ENCODE assay signal across 8 mouse cellular contexts in the genomic region with DNA sequence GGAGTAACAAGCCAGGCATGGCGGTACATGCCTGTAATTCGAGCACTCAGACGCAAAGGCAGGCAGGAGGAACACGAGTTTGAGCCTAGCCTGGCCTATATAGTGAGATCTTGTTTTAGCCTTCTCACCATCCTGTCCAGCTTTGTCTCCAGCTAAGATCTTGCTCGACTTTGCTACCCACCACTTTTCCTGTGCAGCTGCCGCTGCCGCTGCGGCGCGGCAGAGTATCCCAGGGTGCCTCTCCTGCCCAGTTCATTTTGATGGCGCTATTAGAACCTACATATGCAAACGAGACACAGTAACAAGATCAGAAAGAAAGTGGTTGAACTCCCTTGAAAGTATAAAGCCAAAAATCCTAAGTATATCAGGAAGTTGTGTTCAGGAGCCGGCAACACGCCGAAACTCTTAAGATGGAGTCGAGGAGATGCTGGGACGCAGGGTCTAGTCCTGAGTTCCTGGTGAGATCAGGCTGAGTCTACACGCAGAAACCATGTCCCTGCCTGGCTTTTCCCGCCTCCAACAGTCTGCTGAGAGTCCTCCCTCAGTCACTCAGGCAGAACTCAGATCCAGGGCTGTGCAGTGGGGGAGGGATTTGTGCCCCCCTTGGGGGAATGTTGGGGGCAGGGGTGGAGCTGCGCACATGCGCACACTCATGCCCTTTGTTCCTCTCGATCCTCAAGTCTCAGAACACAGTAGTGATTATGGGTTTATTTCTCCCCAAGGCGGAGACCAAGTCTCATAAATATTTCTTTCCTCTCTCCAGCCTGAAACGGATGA. TPM values are rescaled to one million over a fixed set of nuclear protein-coding genes. Genes with fewer than 3 reads are reported as not detected.
A peak's percentile ranks its signal among the peaks of the same experiment; 100 is the strongest.
DNase-seq lines count a peak whose midpoint lies in the region; ATAC-seq and TF ChIP-seq lines count a peak whose summit lies in the region.

No protein-coding gene starts in this region.

- 8% methylated on average over 24 of the region's 24 CpGs for WGBS in lung, embryonic 16.5 days

- H3K4me2 ChIP-seq in lung, embryonic 16.5 days (ENCODE audit: low read depth, low read length), result peak overlapping the region; percentile 61

- no peaks in the 10 kb centered on the region for H3K9me3 ChIP-seq in G1E (replicated peaks)
- H3K9me3 ChIP-seq in lung, embryonic 16.5 days (ENCODE audit: control insufficient read depth, low read length), result no peaks in the 10 kb centered on the region

- DNase-seq in G1E (ENCODE audit: low spot score), result peak; percentile 40
- peak; percentile 74 for DNase-seq in cerebellum, adult 8-10 months
- DNase-seq in forelimb bud, embryonic 11.5 days (ENCODE audit: low read depth, low spot score), result peak; percentile 95
- DNase-seq in layer of hippocampus, adult 9-11 months, result peak; percentile 86
- peak; percentile 48 for DNase-seq in ovary, postnatal 10 days (ENCODE audit: low spot score)
- DNase-seq in thymus, postnatal 10 days (ENCODE audit: low spot score in 2 of 2), result peak; percentile 77 to 83

- ATAC-seq in G1E (ENCODE audit: extremely low read depth, insufficient number of reproducible peaks, low FRiP score, poor library complexity, severe bottlenecking), result peak; percentile 77
- ATAC-seq in hematopoietic stem cell, adult 5-6 weeks (replicated peaks in 1 of 2; ENCODE audit: insufficient read depth in 1 of 2, low FRiP score in 2 of 2, low TSS enrichment in 1 of 2, low read depth in 1 of 2, poor library complexity in 2 of 2, severe bottlenecking in 2 of 2), result peak; percentile 80 to 88
- peak; percentile 98 for ATAC-seq in lung, embryonic 16.5 days (ENCODE audit: low read depth)

- H3K4me1 ChIP-seq in G1E (ENCODE audit: insufficient read depth, low read depth, low read length), result peaks cover 25% of the 10 kb centered on the region
- peaks cover 6% of the 10 kb centered on the region; the same call in 1 of the 2 replicates for H3K4me1 ChIP-seq in lung, embryonic 16.5 days (replicated peaks; ENCODE audit: control insufficient read depth, insufficient read depth, low read length)

- H3K27me3 ChIP-seq in G1E (ENCODE audit: insufficient read depth, low read length), result no peaks in the 10 kb centered on the region
- peaks cover 5% of the 10 kb centered on the region for H3K27me3 ChIP-seq in lung, embryonic 16.5 days (ENCODE audit: control insufficient read depth, insufficient read depth, low read depth, low read length)

- H3K27ac ChIP-seq in lung, embryonic 16.5 days (ENCODE audit: low read length), result peak overlapping the region; percentile 98

- H3K36me3 ChIP-seq in G1E (replicated peaks), result no peaks in the 10 kb centered on the region
- no peaks in the 10 kb centered on the region for H3K36me3 ChIP-seq in lung, embryonic 16.5 days (ENCODE audit: control insufficient read depth, insufficient read depth, low read length)

- TF ChIP-seq CTCF in G1E (IDR thresholded peaks at IDR 0.05; ENCODE audit: low read depth, low read length), result no peak

- H3K4me3 ChIP-seq in G1E (ENCODE audit: low read depth, low read length), result peak overlapping the region; percentile 70
- H3K4me3 ChIP-seq in lung, embryonic 16.5 days (ENCODE audit: low read length), result peak overlapping the region; percentile 46

- peak overlapping the region; percentile 71 for H3K9ac ChIP-seq in lung, embryonic 16.5 days (ENCODE audit: low read length)

RNA-seq across cellular contexts. Expression of a gene that starts 38.3 kb away (rescaled TPM):
- total RNA-seq in G1E (2014; fragmentation: Nextera tagmentation) (355 and 402 TPM in 2 replicates), G1E (2017) (382 and 436 TPM in 2 replicates)
- 15.5 and 23.3 TPM in 2 replicates for polyA plus RNA-seq in G1E (2012)
- 582 and 883 TPM in 2 replicates for total RNA-seq in hematopoietic stem cell, adult 5-6 weeks (2017)
- 115 TPM in 2 replicates for polyA plus RNA-seq in lung, embryonic 16.5 days (2015; fragmentation: Nextera tagmentation; extraction: Ambion mirVana)

Comparison
In these comparisons a context has a peak if more than half of its experiments do, and no peak if none do; other contexts are left out.
1. Peak in every context shown above with its lines: DNase-seq, ATAC-seq, H3K4me3 ChIP-seq and H3K27ac ChIP-seq.
2. DNase-seq: peak in every context shown above with its lines; median percentile 95 in forelimb bud, embryonic 11.5 days; 86 in layer of hippocampus, adult 9-11 months; 80 in thymus, postnatal 10 days; 74 in cerebellum, adult 8-10 months; 48 in ovary, postnatal 10 days; 40 in G1E.